Mouse (Mus musculus): ENCODE results near the gene Rnf135. TPM values are rescaled to one million over a fixed set of nuclear protein-coding genes. Genes with fewer than 3 reads are reported as not detected.
A peak's percentile ranks its signal among the peaks of the same experiment; 100 is the strongest.
"Not testable (repeated sequence)": the region's sequence is repeated elsewhere in the genome, so short reads cannot be mapped to it uniquely, and the experiment has no call there.

Rnf135 gene
- total RNA-seq, 2 experiments from 2014 or later, result 3.5 to 4.1 TPM

DNA sequence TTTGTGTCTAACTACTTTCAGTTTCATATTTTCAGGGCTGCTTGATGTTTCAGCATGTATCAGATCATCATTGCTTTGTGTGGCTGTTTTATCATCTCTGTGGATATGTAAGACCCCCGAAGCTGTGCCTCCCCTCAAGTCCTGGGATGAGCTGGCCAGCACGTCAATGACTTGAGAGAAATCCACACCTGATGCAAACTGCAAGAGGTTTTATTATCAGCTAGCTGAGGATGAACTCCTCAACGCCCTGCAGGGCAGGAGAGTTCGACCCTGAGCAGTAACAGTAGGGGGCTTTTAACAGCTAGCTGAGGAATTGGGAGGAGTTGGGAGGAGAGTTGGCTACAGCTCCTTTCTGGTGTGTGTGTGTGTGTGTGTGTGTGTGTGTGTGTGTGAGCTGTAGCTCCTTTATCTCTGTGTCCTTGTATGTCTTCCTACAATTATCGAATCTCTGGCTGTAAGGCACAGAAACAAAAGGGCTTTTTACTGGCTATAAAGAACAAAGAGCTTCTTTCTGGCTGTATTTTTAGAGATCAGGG, 1.9 kb downstream of the Rnf135 start:
- intact Hi-C loops (cut with DNase I), result not testable (repeated sequence)

DNA sequence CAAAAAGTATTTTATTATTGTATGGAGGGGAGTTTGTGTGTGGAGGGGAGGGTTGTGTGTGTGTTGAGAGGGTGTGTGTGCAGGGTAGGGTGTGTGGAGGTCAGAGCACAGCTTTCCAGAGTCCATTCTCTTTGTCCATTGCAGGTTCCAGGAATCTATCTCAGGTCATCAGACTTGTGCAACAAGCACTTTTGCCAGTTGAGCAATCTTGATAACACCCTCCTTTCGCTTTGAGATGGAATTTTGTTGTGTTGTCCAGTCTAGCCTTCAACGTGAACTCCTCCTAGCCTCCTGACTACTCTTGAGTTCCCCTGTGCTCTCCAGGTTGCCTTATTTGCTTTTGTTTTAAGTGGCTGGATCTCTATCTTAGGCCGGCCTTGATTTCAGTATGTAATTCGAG, 6.6 kb downstream of the Rnf135 start:
- intact Hi-C loops (cut with DNase I), result no loop called here

More for the DNA sequence above, 1.9 kb downstream of the Rnf135 start:
- DNase-seq (ENCODE audit: extremely low spot score in 1 of 2, low spot score in 2 of 2), result not testable (repeated sequence)

DNA sequence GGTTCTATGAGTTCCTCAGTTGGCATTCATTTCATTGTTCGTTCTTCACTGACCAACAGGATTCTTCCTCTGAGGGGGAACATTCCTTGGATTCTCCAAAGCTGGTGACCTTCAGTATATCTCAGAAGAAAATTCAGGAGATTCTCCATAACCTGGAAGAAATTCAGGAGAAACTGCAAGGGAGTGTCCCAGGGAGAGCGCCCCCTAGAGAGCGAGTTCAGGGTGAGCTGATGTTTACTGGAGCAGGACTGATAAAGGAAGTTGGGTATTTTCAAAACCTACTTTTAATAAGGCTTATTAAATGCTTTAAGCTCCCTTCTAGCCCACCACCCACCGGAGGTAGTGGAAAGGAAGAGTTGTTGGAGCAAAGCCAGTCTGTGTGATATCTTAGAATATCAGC, 10.2 kb downstream of the Rnf135 start:
- intact Hi-C loops (cut with DNase I), result no loop called here
- DNase-seq (ENCODE audit: extremely low spot score in 1 of 2, low spot score in 2 of 2), result no peak

More for the DNA sequence above, 6.6 kb downstream of the Rnf135 start:
- no peak for DNase-seq (ENCODE audit: extremely low spot score in 1 of 2, low spot score in 2 of 2)

DNA sequence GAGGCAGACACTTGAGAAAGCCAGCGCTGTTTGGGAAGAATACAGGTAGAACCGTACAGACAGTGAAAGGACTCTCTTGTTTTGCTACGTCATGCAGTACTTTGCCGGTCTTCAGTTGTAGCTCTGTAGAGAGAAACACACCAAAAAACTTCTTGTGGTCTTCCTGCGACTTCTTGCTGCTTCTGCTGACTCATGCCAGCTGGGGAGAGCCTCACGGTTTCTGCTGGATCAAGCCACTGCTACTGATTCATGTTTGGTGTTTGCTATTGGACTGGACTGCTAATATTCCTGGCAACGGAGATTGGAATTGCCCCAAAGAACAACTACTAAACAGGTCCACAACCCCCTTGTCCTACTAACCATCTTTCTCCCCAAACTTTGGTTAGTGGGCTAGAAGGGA, 12.7 kb downstream of the Rnf135 start:
- intact Hi-C loops (cut with DNase I), result no loop called here
- no peak for DNase-seq (ENCODE audit: extremely low spot score in 1 of 2, low spot score in 2 of 2)

DNA sequence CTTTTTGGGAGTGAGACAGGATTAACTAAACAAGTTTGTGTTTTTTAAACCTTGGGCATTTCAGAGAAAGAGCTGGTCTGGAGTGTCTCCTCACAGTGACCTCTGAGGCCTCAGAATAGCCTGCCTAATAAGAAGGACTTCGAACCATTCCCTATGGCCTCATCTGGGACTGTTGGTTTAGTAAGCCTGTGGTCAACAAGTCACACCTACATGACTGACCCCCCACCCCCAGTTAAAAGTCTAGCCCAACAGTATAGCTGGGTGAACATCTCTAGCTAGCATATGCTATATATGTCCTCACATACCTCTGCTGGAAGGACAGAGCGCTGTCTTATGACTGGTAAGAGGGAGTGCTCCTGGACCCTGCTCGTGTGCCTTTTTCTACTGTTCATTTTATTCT, 15.7 kb downstream of the Rnf135 start:
- DNase-seq (ENCODE audit: extremely low spot score in 1 of 2, low spot score in 2 of 2), result no peak
- intact Hi-C loops (cut with DNase I), result no loop called here

DNA sequence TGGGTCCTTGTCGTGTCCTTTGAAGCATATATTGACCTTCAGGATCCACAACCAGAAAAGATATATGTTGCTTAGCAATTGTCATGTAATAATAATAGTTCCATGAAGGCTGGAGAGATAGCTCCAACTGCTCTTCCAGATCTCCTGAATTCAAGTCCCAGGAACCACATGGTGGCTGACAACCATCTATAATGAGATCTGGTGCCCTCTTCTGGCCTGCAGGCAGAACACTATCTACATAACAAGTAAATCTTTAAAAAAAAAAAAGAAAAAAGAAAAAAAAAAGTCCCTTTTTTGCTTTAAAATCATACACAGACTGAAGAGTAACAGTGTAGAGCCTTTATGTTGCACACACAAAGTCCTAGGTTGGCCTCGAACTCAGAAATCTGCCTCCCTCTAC, 16.1 kb downstream of the Rnf135 start:
- DNase-seq (ENCODE audit: extremely low spot score in 1 of 2, low spot score in 2 of 2), result no peak
- intact Hi-C loops (cut with DNase I), result no loop called here

DNA sequence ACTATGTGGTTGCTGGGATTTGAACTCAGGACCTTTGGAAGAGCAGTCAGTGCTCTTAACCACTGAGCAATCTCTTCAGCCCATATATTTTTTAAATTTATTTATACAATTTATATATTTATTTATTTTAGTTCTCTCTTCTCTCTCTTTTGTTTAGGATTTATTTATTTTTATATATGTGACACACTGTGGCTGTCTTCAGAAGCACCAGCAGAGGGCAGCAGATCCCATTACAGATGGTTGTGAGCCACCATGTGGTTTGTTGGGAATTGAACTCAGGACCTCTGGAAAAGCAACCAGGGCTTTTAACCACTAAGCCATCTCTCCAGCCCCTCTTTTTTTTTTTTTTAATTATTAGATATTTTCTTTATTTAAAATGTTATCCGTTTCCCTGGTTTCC, 16.7 kb downstream of the Rnf135 start:
- no peak for DNase-seq (ENCODE audit: extremely low spot score in 1 of 2, low spot score in 2 of 2)
- intact Hi-C loops (cut with DNase I), result no loop called here

DNA sequence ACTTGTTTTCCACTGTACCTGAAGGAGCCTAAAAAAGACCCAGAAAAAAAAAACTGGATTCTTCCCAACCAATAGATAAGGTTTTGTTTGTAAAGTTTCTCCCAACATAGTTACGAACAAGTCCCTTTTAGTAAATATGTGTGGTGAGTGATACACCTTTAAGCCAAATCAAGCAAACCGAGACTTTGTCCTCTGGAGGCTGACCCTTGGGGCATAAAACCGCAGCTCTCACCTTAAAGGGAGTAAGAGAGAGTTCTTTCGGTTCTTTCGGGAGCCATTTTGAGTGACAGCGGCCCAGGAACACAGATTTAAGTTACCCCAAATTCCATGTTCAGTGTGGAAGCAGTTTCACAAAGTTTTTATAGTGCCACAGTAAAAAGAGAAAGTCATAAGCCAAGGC, 18.6 kb downstream of the Rnf135 start:
- no peak for DNase-seq (ENCODE audit: extremely low spot score in 1 of 2, low spot score in 2 of 2)
- intact Hi-C loops (cut with DNase I), result no loop called here

DNA sequence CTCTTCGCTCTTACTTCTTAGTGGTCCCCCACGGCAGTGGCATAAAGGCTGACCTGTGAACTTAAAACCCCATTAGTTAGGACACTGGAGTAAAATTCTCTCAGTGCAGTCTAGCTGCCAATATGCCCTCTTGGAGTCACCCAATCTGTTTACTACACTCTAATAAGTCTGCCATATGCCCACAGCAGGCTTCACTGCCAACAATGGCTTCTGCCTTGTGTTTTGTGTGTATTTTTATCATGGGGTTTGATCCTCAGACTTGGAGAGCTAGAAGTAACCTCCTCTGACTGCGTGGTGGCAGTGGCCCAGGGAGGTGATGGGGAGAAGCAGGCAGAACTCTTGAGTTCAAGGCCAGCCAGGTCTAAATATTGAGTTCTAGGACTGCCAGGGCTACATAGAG, 20.4 kb downstream of the Rnf135 start:
- intact Hi-C loops (cut with DNase I), result no loop called here
- no peak for DNase-seq (ENCODE audit: extremely low spot score in 1 of 2, low spot score in 2 of 2)

DNA sequence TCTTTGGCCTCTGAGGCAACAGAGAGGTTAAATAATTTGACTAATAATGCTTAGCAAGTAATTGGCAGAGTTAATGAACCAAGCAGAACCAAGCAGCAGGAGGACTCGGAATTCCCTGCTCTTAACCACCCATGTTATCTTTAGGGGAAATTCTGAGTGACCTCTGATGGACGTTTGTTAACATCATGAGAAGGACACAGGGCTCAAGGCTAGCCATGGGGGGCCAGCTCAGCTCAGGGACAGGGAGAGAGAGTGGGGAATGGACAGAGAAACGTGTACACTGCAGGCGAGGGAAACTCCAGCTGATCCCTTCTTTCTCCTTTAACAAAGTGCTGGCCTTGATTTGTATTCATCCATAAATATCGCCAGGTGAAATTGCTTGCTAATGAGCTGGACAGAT, 21.3 kb downstream of the Rnf135 start:
- intact Hi-C loops (cut with DNase I), result no loop called here
- DNase-seq (ENCODE audit: extremely low spot score in 1 of 2, low spot score in 2 of 2), result no peak

DNA sequence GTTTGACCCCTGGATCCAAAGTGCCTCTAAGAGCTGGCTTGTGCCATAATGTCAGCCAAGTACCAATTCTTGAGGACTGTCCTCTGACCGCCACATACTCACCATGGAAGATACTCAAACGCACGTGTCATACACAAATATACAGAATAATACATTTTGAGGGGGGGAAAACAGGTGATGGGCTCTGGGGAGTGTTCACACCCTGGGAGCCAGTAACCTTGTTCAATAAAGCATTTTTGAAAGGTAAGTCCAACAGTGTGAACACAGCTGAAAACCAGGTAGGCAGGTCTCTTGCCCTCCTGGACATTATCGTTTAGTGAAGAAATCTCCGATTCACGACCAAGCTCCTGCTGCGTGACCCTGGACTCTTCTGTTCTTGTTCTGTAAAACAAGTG, 24.8 kb downstream of the Rnf135 start:
- intact Hi-C loops (cut with DNase I), result no loop called here
- no peak for DNase-seq (ENCODE audit: extremely low spot score in 1 of 2, low spot score in 2 of 2)

DNA sequence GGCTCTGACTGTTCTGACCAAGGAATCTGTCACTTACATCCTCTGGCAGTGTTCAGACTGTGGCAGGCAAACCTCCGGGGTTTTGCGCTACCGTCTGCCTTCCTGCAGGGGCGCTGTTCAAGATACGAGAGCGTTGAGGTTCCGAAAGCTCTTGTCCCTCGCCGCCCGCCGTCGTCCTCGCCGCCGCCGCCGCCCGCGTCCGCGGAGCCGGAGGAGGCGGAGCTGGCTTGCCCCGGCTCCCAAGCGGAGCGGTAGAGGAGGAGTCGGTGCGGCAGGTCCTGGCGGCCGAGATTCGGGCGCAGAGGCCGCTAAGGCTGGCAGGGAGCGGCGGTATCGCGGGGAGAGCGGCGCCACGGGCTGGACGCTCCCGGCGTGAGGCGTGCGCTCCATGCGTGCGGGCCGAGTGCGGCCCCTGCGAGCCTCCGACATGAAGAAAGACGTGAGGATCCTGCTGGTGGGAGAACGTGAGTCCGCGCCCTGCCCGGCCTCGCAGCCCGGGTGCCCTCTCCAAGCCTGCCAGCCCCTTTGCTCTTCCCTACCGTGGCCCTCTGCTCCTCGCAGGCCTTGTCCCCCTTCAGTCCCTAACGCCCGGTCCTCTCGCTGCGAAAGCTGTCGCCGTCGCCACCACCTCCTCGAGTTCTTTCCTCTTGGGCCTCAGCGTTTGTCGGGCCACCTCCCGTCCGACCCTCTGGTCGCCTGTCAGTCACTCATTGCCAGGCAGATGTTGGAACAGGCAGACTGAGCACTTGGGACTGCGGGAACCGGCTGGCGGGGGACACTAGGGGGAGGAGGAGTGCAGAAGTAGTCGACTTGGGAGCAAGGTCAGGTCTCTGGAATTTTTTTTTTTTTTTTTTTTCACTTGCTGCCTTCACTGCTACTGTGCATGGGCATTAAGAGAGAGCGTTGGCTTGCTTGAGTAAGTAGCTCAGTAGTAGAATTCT, 25.5 kb downstream of the Rnf135 start, which contains the start of gene Rhot1:
TSS of gene Rhot1 (plus strand) at position 160 of the 941 bp plus-strand sequence.
- intact Hi-C loops (cut with DNase I), result no loop called here
- DNase-seq (ENCODE audit: extremely low spot score in 1 of 2, low spot score in 2 of 2), result peak; percentile 94 to 97

DNA sequence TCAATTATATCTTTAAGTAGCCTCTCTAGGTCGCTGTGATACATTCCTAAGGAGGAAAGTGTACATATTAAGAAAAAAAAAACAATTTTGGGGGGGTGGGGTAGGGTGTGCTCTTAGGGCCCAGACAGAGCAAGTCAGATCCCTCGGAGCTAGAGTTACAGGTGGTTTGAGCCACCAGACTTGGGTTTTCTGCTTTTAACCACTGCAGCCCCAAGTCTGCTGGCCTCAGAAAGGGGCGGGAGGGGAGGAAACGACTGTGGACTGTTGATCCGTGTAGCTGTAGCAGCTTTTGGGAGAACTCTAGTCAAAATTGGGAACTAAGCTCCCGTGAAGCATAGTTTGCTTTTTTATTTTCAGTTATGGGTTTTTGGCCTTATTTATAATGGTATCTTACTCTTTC, 26.7 kb downstream of the Rnf135 start:
- intact Hi-C loops (cut with DNase I), result no loop called here
- no peak for DNase-seq (ENCODE audit: extremely low spot score in 1 of 2, low spot score in 2 of 2)

DNA sequence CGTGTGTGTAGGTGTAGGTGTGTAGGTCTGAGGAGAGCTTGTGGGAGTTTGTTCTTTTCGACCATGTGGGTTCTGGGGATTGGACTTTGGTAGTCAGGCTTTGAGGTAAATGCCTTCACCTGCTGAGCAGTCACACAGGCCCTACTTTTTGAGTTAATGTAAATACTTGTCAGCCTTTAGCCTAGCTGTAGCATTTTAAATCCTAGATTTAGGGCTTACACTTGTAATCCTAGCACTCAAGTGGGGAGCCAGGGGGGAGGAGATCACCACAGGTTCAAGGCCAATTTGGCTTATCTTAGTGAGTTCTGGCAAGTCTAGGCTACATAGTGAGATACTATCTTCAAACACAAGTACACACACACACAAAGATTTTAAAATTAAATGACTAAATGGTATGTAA, 28.6 kb downstream of the Rnf135 start:
- DNase-seq (ENCODE audit: extremely low spot score in 1 of 2, low spot score in 2 of 2), result no peak
- intact Hi-C loops (cut with DNase I), result no loop called here

DNA sequence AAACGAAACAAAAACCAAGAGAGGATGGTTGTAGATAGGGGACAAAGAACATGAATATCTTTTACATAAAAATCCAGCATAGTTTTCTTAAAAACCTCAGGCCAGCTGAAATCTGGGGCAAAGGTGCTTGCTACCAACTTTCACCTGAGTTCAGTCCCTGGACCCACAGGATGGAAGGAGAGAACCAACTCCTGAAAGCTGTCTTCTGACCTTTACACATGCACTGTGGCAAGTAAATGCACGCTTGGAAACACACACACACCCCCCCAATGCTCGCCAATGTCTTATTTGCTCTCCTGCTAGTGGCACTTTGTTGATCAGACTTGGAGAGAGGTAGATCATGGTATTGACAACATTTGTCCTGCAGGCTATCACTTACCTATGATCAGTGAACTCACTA, 31.6 kb downstream of the Rnf135 start:
- DNase-seq (ENCODE audit: extremely low spot score in 1 of 2, low spot score in 2 of 2), result no peak
- intact Hi-C loops (cut with DNase I), result no loop called here

DNA sequence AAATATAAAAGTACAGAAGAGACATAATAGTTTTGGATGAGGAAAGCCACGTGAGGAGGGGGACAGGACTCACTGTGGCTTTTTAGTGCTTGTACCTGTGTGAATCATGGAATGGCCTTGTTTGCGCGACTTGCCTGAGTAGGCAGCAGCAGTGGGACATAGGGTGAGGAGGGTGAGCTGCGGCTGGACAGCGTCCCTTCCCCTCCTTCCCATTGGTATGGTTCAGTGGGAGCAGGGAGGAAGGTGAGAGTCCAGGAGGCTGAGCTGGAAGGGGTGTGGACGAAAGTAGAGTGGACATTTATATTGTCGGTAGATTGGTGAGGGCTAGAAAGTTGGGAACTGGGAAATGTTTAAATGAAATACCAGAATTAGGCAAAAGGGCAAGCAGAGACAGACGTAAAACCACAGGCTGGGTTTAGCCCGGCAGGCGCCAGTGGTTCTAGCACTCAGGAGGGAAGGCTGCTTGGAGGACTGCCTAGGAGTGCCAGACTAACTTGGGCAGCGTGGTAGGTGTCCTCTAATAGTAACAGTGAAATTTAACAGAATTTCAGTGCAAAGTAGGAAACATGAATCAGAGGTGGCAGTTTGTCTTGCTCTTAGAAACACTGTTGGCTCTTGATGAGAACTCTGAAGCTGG, 35.1 kb downstream of the Rnf135 start:
- DNase-seq (ENCODE audit: extremely low spot score in 1 of 2, low spot score in 2 of 2), result no peak
- intact Hi-C loops (cut with DNase I), result no loop called here

DNA sequence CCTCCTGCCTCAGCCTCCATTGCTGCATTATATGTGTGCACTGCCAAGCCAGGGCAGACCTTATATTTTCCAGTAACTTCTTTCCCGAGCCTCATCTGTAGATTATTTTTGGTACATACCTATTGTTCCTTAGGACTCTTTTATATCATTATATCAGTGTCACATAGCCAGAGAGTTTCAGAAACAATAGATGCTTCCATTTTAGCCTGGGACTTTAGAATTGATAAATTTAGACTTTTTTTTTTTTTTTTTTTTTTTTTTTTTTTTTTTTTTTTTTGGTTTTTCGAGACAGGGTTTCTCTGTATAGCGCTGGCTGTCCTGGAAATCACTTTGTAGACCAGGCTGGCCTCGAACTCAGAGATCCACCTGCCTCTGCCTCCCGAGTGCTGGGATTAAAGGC, 46.4 kb downstream of the Rnf135 start:
- intact Hi-C loops (cut with DNase I); DNase-seq (ENCODE audit: extremely low spot score in 1 of 2, low spot score in 2 of 2): not testable (repeated sequence)

DNA sequence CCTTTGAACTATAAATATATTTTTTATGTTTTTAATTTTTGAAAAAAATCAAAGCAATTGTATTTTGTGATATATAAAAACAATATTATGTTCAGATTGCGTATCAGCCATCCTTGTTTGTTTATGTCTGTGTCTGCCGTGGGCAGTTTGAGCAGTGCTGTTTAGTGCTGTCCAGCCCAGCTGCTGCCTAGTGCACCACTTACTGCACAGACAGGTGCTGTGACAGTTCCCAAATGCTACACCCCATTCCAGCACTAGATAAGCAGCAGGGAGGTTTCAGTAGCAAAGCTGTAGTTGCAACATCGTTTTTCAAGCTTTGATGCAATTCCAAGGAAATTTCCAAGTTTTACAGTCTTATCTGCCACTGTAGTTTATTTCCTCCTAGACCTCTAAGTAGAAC, 53.6 kb downstream of the Rnf135 start:
- intact Hi-C loops (cut with DNase I), result no loop called here
- DNase-seq (ENCODE audit: extremely low spot score in 1 of 2, low spot score in 2 of 2), result no peak

DNA sequence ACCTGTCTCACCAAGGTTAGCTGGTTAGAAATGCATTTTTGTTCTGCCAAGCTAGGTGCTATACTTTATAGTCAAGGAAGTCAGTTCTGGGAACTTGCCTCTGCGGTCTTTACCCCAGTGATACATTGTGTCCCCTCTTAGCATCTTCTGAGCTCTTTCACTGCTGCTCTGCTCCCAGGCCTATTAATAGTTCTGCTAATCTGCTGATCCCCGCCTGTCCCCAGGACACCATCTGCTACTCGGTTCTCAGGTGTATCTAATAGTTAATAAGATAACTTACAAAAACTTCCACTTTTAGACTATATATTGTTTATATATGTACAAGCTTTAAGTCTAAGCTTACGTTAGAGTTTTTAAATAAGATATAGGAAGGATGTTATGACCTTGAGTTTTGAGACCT, 54.7 kb downstream of the Rnf135 start:
- intact Hi-C loops (cut with DNase I), result no loop called here
- no peak for DNase-seq (ENCODE audit: extremely low spot score in 1 of 2, low spot score in 2 of 2)

DNA sequence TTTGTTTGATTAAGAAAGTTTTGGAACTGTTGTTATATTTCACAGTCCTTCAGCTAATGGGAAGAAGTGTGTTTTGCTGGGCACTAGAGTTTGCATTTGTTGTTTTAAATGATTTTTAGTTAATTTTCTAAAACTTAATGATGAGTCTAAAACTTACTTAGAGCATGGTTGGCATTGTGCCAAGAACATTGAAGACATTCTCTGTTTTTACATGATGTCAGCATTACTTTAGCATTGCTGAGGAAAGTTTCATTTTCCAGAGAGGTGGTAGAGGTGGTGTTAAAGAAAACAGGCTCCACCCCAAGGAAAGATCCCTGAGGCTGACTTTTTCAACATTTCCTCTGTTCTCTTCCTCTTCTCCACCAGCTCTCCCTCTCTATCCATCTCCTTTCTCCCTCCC, 63.4 kb downstream of the Rnf135 start:
- DNase-seq (ENCODE audit: extremely low spot score in 1 of 2, low spot score in 2 of 2), result no peak
- intact Hi-C loops (cut with DNase I), result loop anchor here (10.0 kb wide), 1 partner anchor 222 kb away; no protein-coding TSS in a partner anchor

All from left cerebral cortex, postnatal 10 days (tissue).